Mouse (Mus musculus) kidney, adult 2 months (tissue): ENCODE data around the gene Cdt1. TPM values are rescaled to one million over a fixed set of nuclear protein-coding genes. Genes with fewer than 3 reads are reported as not detected.

Experiments used
- DNase-seq: peaks from one replicate; pipeline ENCODE4 v3.0.0; 2021
- H3K27ac ChIP-seq: fragments of 200-500 bp; 2 replicates; pipeline ENCODE4 v1.5.1; 2012; ENCODE audit warnings: low read depth, low read length, control low read depth, inconsistent platforms; ENCODE audit not compliant: insufficient read depth
- H3K27me3 ChIP-seq: fragments of 200-500 bp; replicated peaks from 2 replicates; pipeline ENCODE4 v1.6.1; 2012; ENCODE audit warnings: mild to moderate bottlenecking, moderate library complexity, low read length, inconsistent platforms; ENCODE audit not compliant: control insufficient read depth, insufficient read depth
- H3K36me3 ChIP-seq: fragments of 200-500 bp; 2 replicates; pipeline ENCODE4 v1.6.1; 2012; ENCODE audit warnings: mild to moderate bottlenecking, moderate library complexity, low read length, inconsistent platforms; ENCODE audit not compliant: control insufficient read depth, insufficient read depth
- H3K4me1 ChIP-seq: fragments of 200-500 bp; 2 replicates; pipeline ENCODE4 v1.6.1; 2011; ENCODE audit warnings: low read length; ENCODE audit not compliant: control insufficient read depth, insufficient read depth
- H3K4me3 ChIP-seq: fragments of 200-500 bp; 2 replicates; pipeline ENCODE4 v1.5.1; 2011; ENCODE audit warnings: mild to moderate bottlenecking, low read depth, low read length, control low read depth; ENCODE audit not compliant: insufficient read depth
- CTCF ChIP-seq: fragments of 200-500 bp; conservative IDR thresholded peaks from 2 replicates; pipeline ENCODE4 v1.5.1; 2011; ENCODE audit warnings: low read depth, mild to moderate bottlenecking, control low read depth, low read length, moderate library complexity, mixed read lengths; ENCODE audit not compliant: insufficient read depth, insufficient read length
- POLR2A ChIP-seq: fragments of 200-500 bp; IDR thresholded peaks from one replicate; pipeline ENCODE4 v1.6.1; 2011; ENCODE audit warnings: low read depth, low read length, control low read depth
- WGBS: fragments of 180-500 bp; shearing (Covaris S2); methylation state at CpG from one replicate; pipeline ENCODE4 v1.1.7; 2018; 5-methylcytosine and 5-hydroxymethylcytosine counted together
- polyA plus RNA-seq: library from polyadenylated mRNA; depleted of rRNA; stranded (reverse); fragments of >200 nt; gene quantifications from 2 replicates; pipeline ENCODE4 v1.2.3, GENCODE M21; 2012

Cdt1 gene
- polyA plus RNA-seq, 1 experiment = 7.1 TPM

DNA sequence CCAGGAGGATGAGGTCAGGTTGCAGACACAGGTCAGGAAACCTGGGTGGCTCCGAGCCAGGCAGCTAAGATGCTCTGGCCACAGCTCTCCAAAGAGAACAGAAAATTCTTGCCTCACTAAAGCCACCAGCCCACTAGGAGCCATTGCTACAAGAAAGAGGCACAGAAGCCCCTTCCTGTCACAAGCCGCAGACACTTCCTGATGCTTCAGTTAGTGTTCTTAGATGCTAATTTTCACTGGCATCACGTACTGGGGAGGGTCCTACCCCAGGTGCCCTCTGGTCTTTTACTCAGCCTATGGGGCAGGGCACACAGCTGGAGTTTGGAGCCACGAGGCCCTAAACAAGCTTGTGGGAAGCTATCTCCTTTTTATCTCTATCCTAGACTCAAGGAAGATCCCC is 28.2 kb downstream of the Cdt1 start:
- Histone ChIP-seq H3K27ac (no peak overlapping the region), H3K27me3 (no peaks in the 10 kb centered on the region), H3K36me3 (no peaks in the 10 kb centered on the region), H3K4me1 (peaks cover 5% of the 10 kb centered on the region; the same call in 1 of the 2 replicates), H3K4me3 (no peak overlapping the region)
- 69% methylated on average over 4 of the region's 4 CpGs for WGBS
- no peak for DNase-seq
- TF ChIP-seq CTCF = no peak
- no peak for TF ChIP-seq POLR2A

DNA sequence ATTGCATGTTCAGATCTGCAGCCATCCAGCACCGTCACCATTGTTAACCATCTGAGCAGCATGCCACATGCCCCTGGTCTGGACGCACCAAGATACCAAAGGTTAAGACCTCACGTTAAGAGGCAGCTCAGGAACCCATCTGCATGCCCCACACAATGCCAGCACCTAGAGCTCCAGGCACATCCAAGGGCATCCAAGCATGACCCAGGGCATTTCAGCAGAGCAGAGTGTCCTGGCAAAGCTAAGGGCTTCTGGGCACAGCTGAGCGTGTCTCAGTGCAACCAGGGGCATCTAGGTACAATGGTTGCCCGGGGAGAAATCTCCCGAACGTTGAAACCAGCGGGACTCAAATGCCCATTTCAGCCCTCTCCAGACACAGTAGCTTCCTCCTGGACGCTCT is 32.9 kb downstream of the Cdt1 start:
- no peaks in the 10 kb centered on the region for H3K36me3 ChIP-seq
- TF ChIP-seq POLR2A (no peak), CTCF (no peak)
- WGBS = 59% methylated on average over 9 of the region's 9 CpGs

DNA sequence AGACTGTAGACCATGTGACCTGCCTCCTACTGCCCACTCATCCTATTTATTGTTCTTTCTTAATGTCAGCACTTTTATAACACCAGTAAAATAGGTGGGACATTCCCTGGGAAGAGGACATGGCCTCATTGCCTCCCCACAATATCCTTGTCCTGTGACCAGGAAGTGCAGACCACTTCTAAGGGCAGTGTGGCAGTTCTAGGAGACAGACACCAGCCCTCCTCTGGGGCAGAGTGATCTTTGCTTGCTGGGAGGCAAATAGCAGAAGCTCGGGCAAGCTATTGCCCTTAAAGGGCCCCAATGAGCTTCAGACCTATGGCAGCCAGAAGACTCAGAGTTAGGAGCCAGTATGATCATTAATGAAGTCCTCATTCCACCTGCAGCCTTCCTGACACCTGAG is 36.8 kb downstream of the Cdt1 start:
- WGBS = 40% methylated on average over 1 of the region's 1 CpGs
- Histone ChIP-seq H3K4me1 (peaks cover 23% of the 10 kb centered on the region), H3K27ac (no peak overlapping the region)

More for the DNA sequence above, 32.9 kb downstream of the Cdt1 start:
- Histone ChIP-seq H3K27ac (no peak overlapping the region), H3K4me3 (no peak overlapping the region), H3K27me3 (no peaks in the 10 kb centered on the region), H3K4me1 (peaks cover 10% of the 10 kb centered on the region; the same call in 1 of the 2 replicates)
- DNase-seq = peak; percentile 91

DNA sequence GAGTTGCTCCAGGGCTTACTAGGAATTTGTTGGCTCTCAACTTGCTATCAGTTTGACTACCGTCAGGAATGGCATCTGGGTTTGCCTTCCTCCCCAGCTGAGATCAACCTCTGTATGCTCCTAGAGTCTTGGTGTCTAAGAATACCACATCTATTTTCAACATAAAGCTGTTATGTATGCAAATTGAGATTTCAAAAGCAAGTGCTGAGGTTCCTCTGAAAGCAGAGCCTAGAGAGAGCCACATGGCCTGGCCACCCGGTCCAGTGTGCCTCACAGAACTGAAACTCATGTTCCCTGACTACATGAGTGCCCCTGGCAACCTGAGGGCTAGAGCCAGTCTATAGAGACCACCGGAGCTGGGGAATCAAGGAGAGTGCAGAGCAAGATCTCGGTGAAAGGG is 37.6 kb downstream of the Cdt1 start:
- no peaks in the 10 kb centered on the region for H3K27me3 ChIP-seq
- no peak for DNase-seq
- no peak for TF ChIP-seq POLR2A
- TF ChIP-seq CTCF = no peak
- H3K4me3 ChIP-seq = no peak overlapping the region
- no peaks in the 10 kb centered on the region for H3K36me3 ChIP-seq
- no peak overlapping the region for H3K27ac ChIP-seq
- peaks cover 20% of the 10 kb centered on the region for H3K4me1 ChIP-seq
- 72% methylated on average over 4 of the region's 4 CpGs for WGBS

More for the DNA sequence above, 36.8 kb downstream of the Cdt1 start:
- Histone ChIP-seq H3K4me3 (no peak overlapping the region), H3K36me3 (no peaks in the 10 kb centered on the region), H3K27me3 (no peaks in the 10 kb centered on the region)
- TF ChIP-seq CTCF = no peak
- TF ChIP-seq POLR2A = no peak
- no peak for DNase-seq

DNA sequence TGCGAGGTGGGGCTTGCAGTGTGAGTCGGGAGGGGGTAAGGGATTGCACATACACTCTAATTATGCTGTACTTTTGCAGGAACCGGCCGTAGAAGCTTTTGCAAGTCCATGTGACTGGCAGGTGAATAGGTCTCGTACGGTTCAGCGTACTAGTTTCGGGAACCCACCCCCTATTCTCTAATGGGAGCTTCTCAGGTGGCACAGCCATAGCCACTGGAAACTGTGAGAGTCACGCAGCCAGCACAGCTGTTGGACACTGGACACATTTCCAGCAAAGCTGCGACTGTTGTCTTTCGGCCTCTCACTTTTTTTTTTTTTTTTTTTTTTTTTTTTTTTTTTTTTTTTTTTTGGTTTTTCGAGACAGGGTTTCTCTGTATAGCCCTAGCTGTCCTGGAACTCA is 39.0 kb downstream of the Cdt1 start:
- WGBS = 79% methylated on average over 11 of the region's 12 CpGs
- Histone ChIP-seq H3K27me3 (no peaks in the 10 kb centered on the region), H3K27ac (no peak overlapping the region), H3K4me3 (no peak overlapping the region), H3K4me1 (peaks cover 13% of the 10 kb centered on the region), H3K36me3 (no peaks in the 10 kb centered on the region)
- TF ChIP-seq POLR2A (no peak), CTCF (no peak)
- DNase-seq = no peak

DNA sequence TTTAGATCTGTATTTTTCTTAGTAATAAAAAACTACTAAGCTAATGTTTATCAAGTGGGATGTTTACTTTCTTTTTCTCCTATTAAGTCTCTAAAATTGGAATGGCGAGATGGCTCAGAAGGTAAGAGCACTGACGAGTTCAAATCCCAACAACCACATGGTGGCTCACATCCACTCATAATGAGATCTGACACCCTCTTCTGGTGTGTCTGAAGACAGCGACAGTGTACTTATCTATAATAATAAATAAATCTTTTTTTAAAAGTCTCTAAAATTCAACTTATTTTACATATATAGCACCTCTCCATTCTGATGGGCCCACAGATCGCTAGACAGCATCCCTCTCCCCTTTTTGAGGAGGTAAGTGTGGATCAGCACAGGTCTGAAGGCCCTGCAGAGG is 42.4 kb downstream of the Cdt1 start:
- 62% methylated on average over 4 of the region's 4 CpGs for WGBS
- no peaks in the 10 kb centered on the region for H3K36me3 ChIP-seq
- no peak overlapping the region for H3K27ac ChIP-seq
- H3K4me1 ChIP-seq = peaks cover 19% of the 10 kb centered on the region
- no peak for TF ChIP-seq POLR2A
- H3K4me3 ChIP-seq = peak overlapping the region; percentile 35
- H3K27me3 ChIP-seq = no peaks in the 10 kb centered on the region
- DNase-seq = no peak

DNA sequence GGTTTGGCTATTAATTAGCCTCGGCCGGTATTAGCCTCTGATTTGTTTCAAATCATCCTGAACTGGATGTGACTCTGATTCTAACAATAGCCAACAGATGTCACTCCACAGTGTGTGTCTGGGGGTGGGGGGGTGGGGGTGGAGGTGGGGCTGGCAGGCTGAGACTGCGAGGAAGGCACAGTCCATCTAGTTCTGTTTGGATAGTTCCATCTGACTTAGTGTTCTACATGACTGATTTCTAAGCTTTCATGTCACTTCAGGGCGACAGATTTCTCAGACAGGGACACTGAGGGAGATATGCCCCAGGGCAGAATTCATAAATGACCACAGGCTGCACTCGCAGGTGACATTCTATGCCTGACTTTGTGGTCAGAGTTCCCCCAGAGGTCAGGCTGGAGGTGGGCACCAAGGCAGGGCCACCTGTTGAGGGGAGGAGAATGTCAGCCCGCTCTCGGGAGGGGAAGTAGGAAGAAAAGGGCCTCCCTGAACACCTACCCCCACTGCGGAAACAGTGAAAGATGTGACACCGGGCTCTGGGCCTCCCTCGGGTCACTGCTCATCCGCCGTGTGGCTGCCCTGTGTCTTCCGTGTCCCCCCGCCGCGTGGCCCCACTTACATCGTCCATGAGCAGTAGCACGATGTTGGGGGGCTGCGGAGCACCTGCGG is 42.9 kb downstream of the Cdt1 start:
- no peak for TF ChIP-seq POLR2A
- TF ChIP-seq CTCF = no peak
- H3K4me3 ChIP-seq = peak overlapping the region; percentile 77
- 4% methylated on average over 20 of the region's 20 CpGs for WGBS
- no peaks in the 10 kb centered on the region for H3K27me3 ChIP-seq
- peaks cover 19% of the 10 kb centered on the region for H3K4me1 ChIP-seq
- DNase-seq = peak; percentile 49
- H3K27ac ChIP-seq = peak overlapping the region; percentile 57
- no peaks in the 10 kb centered on the region for H3K36me3 ChIP-seq
